Mouse (Mus musculus): ENCODE measurements around the gene Gm20661. TPM values are rescaled to one million over a fixed set of nuclear protein-coding genes. Genes with fewer than 3 reads are reported as not detected.
A peak's percentile ranks its signal among the peaks of the same experiment; 100 is the strongest.
"Not testable (repeated sequence)": the region's sequence is repeated elsewhere in the genome, so short reads cannot be mapped to it uniquely, and the experiment has no call there.

Gm20661 gene
- polyA plus RNA-seq, 1 experiment from 2014 or later = 0.65 TPM

DNA sequence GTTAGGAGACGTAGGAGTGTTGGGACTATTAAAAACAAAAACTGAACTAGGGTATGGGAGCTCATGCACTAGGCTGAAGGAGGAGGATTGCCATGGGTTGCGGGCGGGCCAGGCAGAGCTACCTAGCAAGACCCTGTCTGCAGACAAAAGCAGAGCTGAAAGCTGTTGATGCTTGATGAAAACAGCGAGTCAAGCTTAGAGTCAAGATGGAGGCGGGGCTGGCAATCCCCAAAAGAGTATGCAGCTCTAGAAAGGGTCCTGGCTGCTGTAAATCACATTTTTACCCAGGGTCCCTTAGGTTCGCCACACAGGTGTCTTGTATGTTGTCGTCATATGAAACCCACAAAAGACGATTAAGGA is 20.7 kb downstream of the Gm20661 start:
- 10% methylated on average over 8 of the region's 8 CpGs for WGBS
- ATAC-seq = no peak

DNA sequence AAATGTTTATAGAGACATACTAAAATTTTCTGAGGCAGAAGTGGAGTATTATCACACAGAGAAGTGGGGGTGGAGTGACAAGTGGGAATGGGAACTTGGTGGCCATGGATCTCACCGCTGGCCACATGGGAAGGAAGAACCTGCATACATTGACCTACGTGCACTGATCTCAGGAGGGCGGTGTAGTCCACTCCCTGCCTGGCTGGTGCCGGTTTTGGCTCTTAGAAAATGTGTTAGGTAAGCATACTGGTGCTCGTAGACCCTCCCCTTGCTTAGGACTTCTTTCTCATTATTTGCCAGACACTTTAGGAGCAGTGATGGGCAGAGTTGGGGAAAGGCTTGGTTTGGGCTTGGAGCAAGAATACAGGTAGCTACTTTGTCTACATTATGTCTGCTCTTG is 25.2 kb downstream of the Gm20661 start:
- 94% methylated on average over 5 of the region's 5 CpGs for WGBS
- Histone ChIP-seq H3K4me2 (ENCODE audit: low read length) (no peak overlapping the region), H3K9me3 (ENCODE audit: control insufficient read depth, low read length) (no peaks in the 10 kb centered on the region), H3K4me3 (replicated peaks; ENCODE audit: low read length) (no peak overlapping the region), H3K36me3 (ENCODE audit: control insufficient read depth, insufficient read depth) (no peaks in the 10 kb centered on the region; the same call in 1 of the 2 replicates), H3K27ac (ENCODE audit: low read length) (no peak overlapping the region), H3K27me3 (replicated peaks; ENCODE audit: control insufficient read depth, insufficient read depth, low read length) (no peaks in the 10 kb centered on the region), H3K4me1 (replicated peaks; ENCODE audit: control insufficient read depth, insufficient read depth, low read length) (peaks cover 18% of the 10 kb centered on the region), H3K9ac (replicated peaks; ENCODE audit: low read depth, low read length) (no peak overlapping the region)
- ATAC-seq = no peak

More for the DNA sequence above, 20.7 kb downstream of the Gm20661 start:
- Histone ChIP-seq H3K9me3 (ENCODE audit: control insufficient read depth, low read length) (no peaks in the 10 kb centered on the region), H3K4me1 (replicated peaks; ENCODE audit: control insufficient read depth, insufficient read depth, low read length) (peaks cover 25% of the 10 kb centered on the region), H3K27me3 (replicated peaks; ENCODE audit: control insufficient read depth, insufficient read depth, low read length) (no peaks in the 10 kb centered on the region; the same call in 1 of the 2 replicates), H3K9ac (replicated peaks; ENCODE audit: low read depth, low read length) (peak overlapping the region; percentile 98), H3K4me2 (ENCODE audit: low read length) (peak overlapping the region; percentile 88), H3K36me3 (ENCODE audit: control insufficient read depth, insufficient read depth) (no peaks in the 10 kb centered on the region), H3K27ac (ENCODE audit: low read length) (peak overlapping the region; percentile 94), H3K4me3 (replicated peaks; ENCODE audit: low read length) (peak overlapping the region; percentile 88)

DNA sequence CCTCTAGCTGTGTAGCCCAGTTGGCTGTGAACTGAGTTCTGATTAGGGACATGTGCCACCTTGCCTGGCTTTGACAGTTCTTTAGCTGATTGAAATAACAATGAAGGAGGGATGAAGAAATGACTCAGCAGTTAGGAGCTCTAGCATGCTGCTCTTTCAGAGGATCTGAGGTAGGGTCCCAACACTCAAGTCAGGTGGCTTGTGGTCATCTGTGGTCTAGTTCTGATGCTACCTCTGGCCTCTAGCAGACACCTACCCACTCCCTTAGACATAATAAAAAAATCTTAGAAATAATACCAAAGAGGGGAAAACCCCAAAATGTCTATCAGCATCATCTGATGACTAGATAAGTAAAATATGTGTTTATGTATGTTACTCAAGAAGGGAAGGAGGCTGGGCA is 27.5 kb downstream of the Gm20661 start:
- Histone ChIP-seq H3K9ac (replicated peaks; ENCODE audit: low read depth, low read length) (no peak overlapping the region), H3K36me3 (ENCODE audit: control insufficient read depth, insufficient read depth) (no peaks in the 10 kb centered on the region; the same call in 1 of the 2 replicates), H3K27ac (ENCODE audit: low read length) (no peak overlapping the region), H3K27me3 (replicated peaks; ENCODE audit: control insufficient read depth, insufficient read depth, low read length) (no peaks in the 10 kb centered on the region), H3K4me2 (ENCODE audit: low read length) (no peak overlapping the region), H3K4me1 (replicated peaks; ENCODE audit: control insufficient read depth, insufficient read depth, low read length) (peaks cover 3% of the 10 kb centered on the region; the same call in 1 of the 2 replicates), H3K9me3 (ENCODE audit: control insufficient read depth, low read length) (no peaks in the 10 kb centered on the region), H3K4me3 (replicated peaks; ENCODE audit: low read length) (no peak overlapping the region)
- no peak for ATAC-seq

DNA sequence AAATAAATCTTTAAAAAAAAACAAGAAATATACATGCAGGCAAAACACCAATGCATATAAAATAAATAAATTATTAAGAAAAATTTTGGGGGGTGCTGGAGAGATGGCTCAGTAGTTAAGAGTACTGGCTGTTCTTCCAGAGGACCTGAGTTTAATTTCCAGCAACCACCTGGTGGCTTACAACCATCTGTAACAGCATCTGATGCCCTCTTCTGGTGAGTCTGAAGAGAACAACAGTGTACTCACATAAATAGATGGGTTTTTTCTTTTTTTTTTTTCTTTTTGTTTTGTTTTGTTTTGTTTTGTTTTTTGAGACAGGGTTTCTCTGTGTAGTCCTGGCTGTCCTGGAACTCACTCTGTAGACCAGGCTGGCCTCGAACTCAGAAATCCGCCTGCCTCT is 30.7 kb downstream of the Gm20661 start:
- not testable (repeated sequence) for H3K36me3 ChIP-seq (ENCODE audit: control insufficient read depth, insufficient read depth); H3K9ac ChIP-seq (replicated peaks; ENCODE audit: low read depth, low read length); H3K4me2 ChIP-seq (ENCODE audit: low read length); H3K9me3 ChIP-seq (ENCODE audit: control insufficient read depth, low read length); ATAC-seq; H3K4me1 ChIP-seq (replicated peaks; ENCODE audit: control insufficient read depth, insufficient read depth, low read length); H3K27me3 ChIP-seq (replicated peaks; ENCODE audit: control insufficient read depth, insufficient read depth, low read length); H3K4me3 ChIP-seq (replicated peaks; ENCODE audit: low read length); H3K27ac ChIP-seq (ENCODE audit: low read length)
- 96% methylated on average over 2 of the region's 2 CpGs for WGBS

DNA sequence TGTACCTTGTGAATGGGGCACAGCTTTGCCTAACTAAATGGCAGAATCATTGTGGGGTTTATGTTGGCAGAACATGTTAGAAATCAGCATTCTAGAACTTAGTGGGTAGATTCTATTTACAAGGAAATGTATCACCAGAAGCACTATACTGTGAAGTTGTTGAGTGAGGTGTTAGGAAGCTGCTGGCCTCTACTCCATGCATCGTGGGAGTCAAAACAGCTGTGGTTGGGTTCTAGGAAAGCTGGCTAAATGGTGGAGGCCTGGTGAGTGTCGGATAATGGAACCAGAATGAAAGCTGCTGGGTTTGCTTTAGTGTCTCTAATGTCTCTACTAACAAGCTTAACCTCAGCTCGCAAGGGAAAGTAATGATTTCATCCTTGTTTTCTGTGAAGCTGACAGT is 34.3 kb downstream of the Gm20661 start:
- WGBS = 65% methylated on average over 3 of the region's 3 CpGs
- H3K9me3 ChIP-seq (ENCODE audit: control insufficient read depth, low read length) = no peaks in the 10 kb centered on the region
- H3K36me3 ChIP-seq (ENCODE audit: control insufficient read depth, insufficient read depth) = no peaks in the 10 kb centered on the region; the same call in 1 of the 2 replicates
- H3K9ac ChIP-seq (replicated peaks; ENCODE audit: low read depth, low read length) = no peak overlapping the region
- no peaks in the 10 kb centered on the region for H3K27me3 ChIP-seq (replicated peaks; ENCODE audit: control insufficient read depth, insufficient read depth, low read length)
- H3K27ac ChIP-seq (ENCODE audit: low read length) = no peak overlapping the region
- no peak for ATAC-seq
- no peaks in the 10 kb centered on the region for H3K4me1 ChIP-seq (replicated peaks; ENCODE audit: control insufficient read depth, insufficient read depth, low read length)
- no peak overlapping the region for H3K4me3 ChIP-seq (replicated peaks; ENCODE audit: low read length)
- H3K4me2 ChIP-seq (ENCODE audit: low read length) = no peak overlapping the region

DNA sequence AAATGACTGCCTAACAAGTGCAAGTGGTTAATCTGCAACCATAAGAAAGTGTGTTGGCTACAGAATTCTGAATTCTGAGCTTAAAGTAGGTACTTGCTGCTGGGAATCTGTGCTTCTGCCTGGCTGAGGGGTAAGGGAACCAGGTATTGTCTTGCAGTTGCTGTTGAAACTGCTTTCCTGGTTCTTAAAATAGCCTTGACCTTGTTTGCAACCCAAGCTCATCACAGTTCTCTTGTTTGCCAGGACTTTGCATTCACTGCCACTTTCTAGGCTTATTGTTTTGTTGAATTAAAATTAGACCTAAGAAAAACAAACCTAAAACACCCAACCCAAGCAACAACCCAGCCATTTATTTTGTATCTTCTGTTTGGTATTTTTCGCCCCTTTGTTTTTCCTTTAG is 37.9 kb downstream of the Gm20661 start:
- Histone ChIP-seq H3K27me3 (replicated peaks; ENCODE audit: control insufficient read depth, insufficient read depth, low read length) (no peaks in the 10 kb centered on the region), H3K9me3 (ENCODE audit: control insufficient read depth, low read length) (no peaks in the 10 kb centered on the region), H3K4me3 (replicated peaks; ENCODE audit: low read length) (no peak overlapping the region), H3K4me1 (replicated peaks; ENCODE audit: control insufficient read depth, insufficient read depth, low read length) (no peaks in the 10 kb centered on the region), H3K36me3 (ENCODE audit: control insufficient read depth, insufficient read depth) (peaks cover 3% of the 10 kb centered on the region; the same call in 1 of the 2 replicates), H3K9ac (replicated peaks; ENCODE audit: low read depth, low read length) (no peak overlapping the region), H3K4me2 (ENCODE audit: low read length) (no peak overlapping the region), H3K27ac (ENCODE audit: low read length) (no peak overlapping the region)
- 95% methylated on average over 1 of the region's 1 CpGs for WGBS
- ATAC-seq = no peak

DNA sequence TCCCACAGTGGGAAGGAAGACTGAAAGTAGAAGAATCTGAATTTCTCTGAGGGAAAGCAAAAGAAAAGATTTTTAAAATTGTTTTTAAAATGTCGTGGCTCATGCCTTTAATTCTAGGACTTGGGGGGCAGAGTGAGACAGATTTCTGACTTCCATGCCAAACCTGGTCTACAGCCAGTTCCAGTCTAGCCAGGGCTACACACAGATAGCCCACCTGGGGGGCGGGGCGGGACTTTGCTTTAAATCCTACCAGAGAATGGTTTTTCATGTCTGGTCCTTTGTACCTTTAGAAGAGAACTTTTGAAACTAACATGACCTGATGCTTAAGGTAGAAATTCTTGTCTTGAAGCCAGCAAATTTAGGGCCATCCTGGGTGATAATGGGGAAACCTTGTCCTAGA is 40.4 kb downstream of the Gm20661 start:
- Histone ChIP-seq H3K9ac (replicated peaks; ENCODE audit: low read depth, low read length) (no peak overlapping the region), H3K27ac (ENCODE audit: low read length) (no peak overlapping the region), H3K4me2 (ENCODE audit: low read length) (no peak overlapping the region), H3K4me3 (replicated peaks; ENCODE audit: low read length) (no peak overlapping the region), H3K9me3 (ENCODE audit: control insufficient read depth, low read length) (no peaks in the 10 kb centered on the region), H3K4me1 (replicated peaks; ENCODE audit: control insufficient read depth, insufficient read depth, low read length) (no peaks in the 10 kb centered on the region), H3K36me3 (ENCODE audit: control insufficient read depth, insufficient read depth) (peaks cover 14% of the 10 kb centered on the region), H3K27me3 (replicated peaks; ENCODE audit: control insufficient read depth, insufficient read depth, low read length) (no peaks in the 10 kb centered on the region)
- WGBS = 84% methylated on average over 3 of the region's 3 CpGs
- ATAC-seq = no peak

DNA sequence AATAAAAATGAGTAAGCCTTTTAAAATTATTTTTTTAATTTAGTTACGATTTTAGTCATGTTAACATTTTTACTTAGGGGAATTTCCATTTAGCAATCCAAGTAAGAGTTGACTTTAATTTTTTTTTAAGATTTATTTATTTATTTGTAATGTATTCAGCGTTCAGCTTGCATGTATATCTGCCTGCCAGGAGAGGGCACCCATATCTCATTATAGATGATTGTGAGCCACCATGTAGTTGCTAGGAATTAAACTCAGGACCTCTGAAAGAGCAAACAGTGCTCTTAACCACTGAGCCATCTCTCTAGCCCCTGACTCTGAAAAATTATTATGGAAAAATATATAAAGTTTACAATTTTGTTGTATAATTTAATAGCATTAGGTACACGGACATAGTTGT is 43.7 kb downstream of the Gm20661 start:
- peaks cover 14% of the 10 kb centered on the region for H3K36me3 ChIP-seq (ENCODE audit: control insufficient read depth, insufficient read depth)
- no peak overlapping the region for H3K27ac ChIP-seq (ENCODE audit: low read length)
- no peaks in the 10 kb centered on the region for H3K9me3 ChIP-seq (ENCODE audit: control insufficient read depth, low read length)
- ATAC-seq = no peak
- H3K4me3 ChIP-seq (replicated peaks; ENCODE audit: low read length) = no peak overlapping the region
- 91% methylated on average over 3 of the region's 3 CpGs for WGBS
- no peaks in the 10 kb centered on the region for H3K4me1 ChIP-seq (replicated peaks; ENCODE audit: control insufficient read depth, insufficient read depth, low read length)
- no peak overlapping the region for H3K9ac ChIP-seq (replicated peaks; ENCODE audit: low read depth, low read length)
- H3K4me2 ChIP-seq (ENCODE audit: low read length) = no peak overlapping the region
- no peaks in the 10 kb centered on the region for H3K27me3 ChIP-seq (replicated peaks; ENCODE audit: control insufficient read depth, insufficient read depth, low read length)

DNA sequence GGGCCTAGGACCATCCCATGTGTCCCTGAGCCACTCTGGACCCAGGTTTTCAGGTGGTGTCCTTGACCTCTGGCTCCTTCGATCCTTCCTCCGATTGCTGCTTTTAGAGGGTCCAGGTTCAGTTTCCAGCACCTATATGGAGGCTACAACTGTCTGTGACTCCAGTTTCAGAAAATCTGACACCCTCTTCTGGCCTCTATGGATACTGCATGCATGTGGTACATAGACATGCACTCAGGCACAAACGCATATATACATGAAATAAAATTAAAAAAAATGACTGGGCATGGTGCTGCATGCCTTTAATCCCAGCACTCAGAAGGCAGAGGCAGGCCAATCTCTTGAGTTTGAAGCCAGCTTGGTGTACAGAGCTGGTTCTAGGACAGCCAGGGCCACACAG is 45.0 kb downstream of the Gm20661 start:
- peaks cover 18% of the 10 kb centered on the region for H3K36me3 ChIP-seq (ENCODE audit: control insufficient read depth, insufficient read depth)
- no peak for ATAC-seq

DNA sequence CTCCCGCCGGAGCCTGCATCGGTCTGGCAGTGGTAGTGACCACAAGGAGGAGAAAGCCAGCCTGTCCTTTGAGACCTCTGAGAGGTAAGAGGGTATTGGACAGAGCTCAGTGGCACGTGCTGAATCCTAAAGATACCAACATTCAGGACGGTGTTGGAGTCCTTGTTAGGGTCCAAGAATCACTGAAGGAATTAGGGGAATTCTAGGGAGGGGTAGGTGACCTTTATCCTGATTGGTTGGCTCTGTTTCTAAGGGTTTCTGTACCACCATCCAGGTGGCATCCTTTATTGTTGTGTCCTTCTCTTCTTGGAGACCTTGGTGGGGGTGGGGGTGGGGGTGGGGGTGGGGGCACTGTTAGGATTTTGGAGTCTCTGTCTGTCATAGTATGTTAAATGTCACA is 49.3 kb downstream of the Gm20661 start:
- Histone ChIP-seq H3K4me2 (ENCODE audit: low read length) (no peak overlapping the region), H3K36me3 (ENCODE audit: control insufficient read depth, insufficient read depth) (peaks cover 12% of the 10 kb centered on the region), H3K9ac (replicated peaks; ENCODE audit: low read depth, low read length) (no peak overlapping the region), H3K4me1 (replicated peaks; ENCODE audit: control insufficient read depth, insufficient read depth, low read length) (no peaks in the 10 kb centered on the region), H3K9me3 (ENCODE audit: control insufficient read depth, low read length) (no peaks in the 10 kb centered on the region), H3K27me3 (replicated peaks; ENCODE audit: control insufficient read depth, insufficient read depth, low read length) (no peaks in the 10 kb centered on the region), H3K4me3 (replicated peaks; ENCODE audit: low read length) (no peak overlapping the region), H3K27ac (ENCODE audit: low read length) (no peak overlapping the region)
- no peak for ATAC-seq
- 93% methylated on average over 5 of the region's 5 CpGs for WGBS

More for the DNA sequence above, 45.0 kb downstream of the Gm20661 start:
- H3K9ac ChIP-seq (replicated peaks; ENCODE audit: low read depth, low read length) = no peak overlapping the region
- no peaks in the 10 kb centered on the region for H3K4me1 ChIP-seq (replicated peaks; ENCODE audit: control insufficient read depth, insufficient read depth, low read length)
- no peak overlapping the region for H3K27ac ChIP-seq (ENCODE audit: low read length)
- 97% methylated on average over 3 of the region's 3 CpGs for WGBS
- H3K9me3 ChIP-seq (ENCODE audit: control insufficient read depth, low read length) = no peaks in the 10 kb centered on the region
- H3K4me3 ChIP-seq (replicated peaks; ENCODE audit: low read length) = no peak overlapping the region
- H3K27me3 ChIP-seq (replicated peaks; ENCODE audit: control insufficient read depth, insufficient read depth, low read length) = no peaks in the 10 kb centered on the region
- H3K4me2 ChIP-seq (ENCODE audit: low read length) = no peak overlapping the region
